Mouse (Mus musculus) hindbrain, embryonic 10.5 days (tissue): Measurements from ENCODE around the gene Eml6. TPM values are rescaled to one million over a fixed set of nuclear protein-coding genes. Genes with fewer than 3 reads are reported as not detected.

Experiments used
- DNase-seq: peaks from one replicate; pipeline ENCODE4 v3.0.0-alpha.2; 2017; ENCODE audit warnings: low spot score
- H3K27ac ChIP-seq: fragments of 300-500 bp; sonication (generic); 2 replicates; pipeline ENCODE4 v1.5.1; 2016; ENCODE audit warnings: mild to moderate bottlenecking, moderate library complexity
- H3K27me3 ChIP-seq: fragments of 300-500 bp; sonication (generic); 2 replicates; pipeline ENCODE4 v1.6.1; 2016; ENCODE audit warnings: mild to moderate bottlenecking; ENCODE audit not compliant: poor library complexity, insufficient read depth, severe bottlenecking
- H3K36me3 ChIP-seq: fragments of 300-500 bp; sonication (generic); 2 replicates; pipeline ENCODE4 v1.6.1; 2016; ENCODE audit warnings: mild to moderate bottlenecking, moderate library complexity
- H3K4me1 ChIP-seq: fragments of 300-500 bp; sonication (generic); replicated peaks from 2 replicates; pipeline ENCODE4 v1.6.1; 2016; ENCODE audit warnings: mild to moderate bottlenecking
- H3K4me3 ChIP-seq: fragments of 300-500 bp; sonication (generic); 2 replicates; pipeline ENCODE4 v1.5.1; 2016; ENCODE audit warnings: mild to moderate bottlenecking, moderate library complexity
- H3K9me3 ChIP-seq: fragments of 300-500 bp; sonication (generic); 2 replicates; pipeline ENCODE4 v1.6.1; 2016; ENCODE audit warnings: mild to moderate bottlenecking, moderate library complexity
- WGBS: fragments of 180-500 bp; shearing (Covaris S2); methylation state at CpG from one replicate; pipeline ENCODE4 v1.1.7; 2016; 5-methylcytosine and 5-hydroxymethylcytosine counted together
- polyA plus RNA-seq: library from polyadenylated mRNA; unstranded; fragments of >200 nt; fragmentation: Nextera tagmentation; extraction: Ambion mirVana; gene quantifications from 2 replicates; pipeline ENCODE4 v1.2.1, GENCODE M21; 2016

The Eml6 gene
- polyA plus RNA-seq, 1 experiment from 2014 or later: 0.95 TPM

GRCm38 (mm10) chr11:29807325-29807724 lies 218.5 kb downstream of the Eml6 start:
- H3K36me3 ChIP-seq: no peaks in the 10 kb centered on the region
- no peak for DNase-seq
- no peaks in the 10 kb centered on the region for H3K27me3 ChIP-seq
- 87% methylated on average over 5 of the region's 5 CpGs for WGBS
- no peaks in the 10 kb centered on the region for H3K9me3 ChIP-seq
- H3K4me1 ChIP-seq: no peaks in the 10 kb centered on the region
- no peak overlapping the region for H3K27ac ChIP-seq
- H3K4me3 ChIP-seq: no peak overlapping the region

GRCm38 (mm10) chr11:29801432-29802427 lies 224.1 kb downstream of the Eml6 start:
- H3K27ac ChIP-seq: no peak overlapping the region
- DNase-seq: no peak
- H3K4me3 ChIP-seq: no peak overlapping the region
- 90% methylated on average over 2 of the region's 2 CpGs for WGBS
- H3K27me3 ChIP-seq: no peaks in the 10 kb centered on the region
- H3K9me3 ChIP-seq: no peaks in the 10 kb centered on the region
- no peaks in the 10 kb centered on the region for H3K4me1 ChIP-seq
- H3K36me3 ChIP-seq: no peaks in the 10 kb centered on the region

DNA sequence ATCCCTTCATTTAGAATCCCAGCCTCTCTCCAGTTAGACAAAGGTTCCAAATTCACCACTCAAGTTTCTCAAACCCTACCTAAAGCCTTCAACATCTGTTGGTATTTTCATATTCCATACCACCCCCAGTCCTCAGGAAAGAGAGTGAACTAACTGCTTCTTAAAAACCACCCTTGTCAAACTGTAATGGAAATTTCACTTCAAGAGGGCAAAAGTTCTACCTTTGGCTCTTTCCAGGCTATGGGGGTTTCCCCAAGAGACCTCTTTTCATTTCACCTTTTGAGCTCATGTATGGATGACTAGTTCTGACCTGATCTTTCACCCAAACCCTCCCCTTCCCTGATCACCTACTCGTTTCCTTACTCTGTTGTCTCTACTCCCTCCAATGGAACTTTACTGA lies 226.0 kb downstream of the Eml6 start:
- Histone ChIP-seq H3K36me3 (no peaks in the 10 kb centered on the region), H3K4me3 (no peak overlapping the region), H3K4me1 (no peaks in the 10 kb centered on the region), H3K9me3 (no peaks in the 10 kb centered on the region), H3K27me3 (no peaks in the 10 kb centered on the region), H3K27ac (no peak overlapping the region)
- WGBS: 77% methylated on average over 1 of the region's 1 CpGs
- no peak for DNase-seq

- Histone ChIP-seq H3K9me3 (no peaks in the 10 kb centered on the region), H3K4me3 (no peak overlapping the region), H3K27ac (no peak overlapping the region), H3K27me3 (no peaks in the 10 kb centered on the region), H3K36me3 (no peaks in the 10 kb centered on the region), H3K4me1 (0 out of 2 replicates have a peak, but pooled peaks cover 2% of the 10 kb centered on the region)
- DNase-seq: no peak
- WGBS: 91% methylated on average over 6 of the region's 6 CpGs
These were observed 230.7 kb downstream of the Eml6 start for GRCm38 (mm10) chr11:29795106-29795505.

- DNase-seq: no peak
- no peaks in the 10 kb centered on the region for H3K9me3 ChIP-seq
- no peak overlapping the region for H3K27ac ChIP-seq
- 0 out of 2 replicates have a peak, but pooled peaks cover 2% of the 10 kb centered on the region for H3K4me1 ChIP-seq
- 53% methylated on average over 2 of the region's 2 CpGs for WGBS
- no peak overlapping the region for H3K4me3 ChIP-seq
- no peaks in the 10 kb centered on the region for H3K27me3 ChIP-seq
- no peaks in the 10 kb centered on the region for H3K36me3 ChIP-seq
These were observed 231.4 kb downstream of the Eml6 start for GRCm38 (mm10) chr11:29794475-29794874.

- Histone ChIP-seq H3K4me3 (no peak overlapping the region), H3K36me3 (no peaks in the 10 kb centered on the region), H3K27me3 (no peaks in the 10 kb centered on the region), H3K9me3 (no peaks in the 10 kb centered on the region), H3K4me1 (0 out of 2 replicates have a peak, but pooled peaks cover 5% of the 10 kb centered on the region), H3K27ac (no peak overlapping the region)
- WGBS: 85% methylated on average over 2 of the region's 2 CpGs
- no peak for DNase-seq
These were observed 235.0 kb downstream of the Eml6 start for GRCm38 (mm10) chr11:29790796-29791195.

GRCm38 (mm10) chr11:29788921-29789638 lies 236.8 kb downstream of the Eml6 start:
- H3K4me1 ChIP-seq: 0 out of 2 replicates have a peak, but pooled peaks cover 3% of the 10 kb centered on the region
- no peak overlapping the region for H3K27ac ChIP-seq
- no peak for DNase-seq
- no peaks in the 10 kb centered on the region for H3K9me3 ChIP-seq
- H3K4me3 ChIP-seq: no peak overlapping the region
- WGBS: 80% methylated on average over 6 of the region's 6 CpGs
- H3K27me3 ChIP-seq: no peaks in the 10 kb centered on the region
- no peaks in the 10 kb centered on the region for H3K36me3 ChIP-seq

GRCm38 (mm10) chr11:29788499-29788898 lies 237.3 kb downstream of the Eml6 start:
- no peak for DNase-seq
- 56% methylated on average over 1 of the region's 1 CpGs for WGBS

GRCm38 (mm10) chr11:29787473-29787872 lies 238.4 kb downstream of the Eml6 start:
- no peaks in the 10 kb centered on the region for H3K36me3 ChIP-seq
- 0 out of 2 replicates have a peak, but pooled peaks cover 2% of the 10 kb centered on the region for H3K4me1 ChIP-seq
- H3K4me3 ChIP-seq: no peak overlapping the region
- no peaks in the 10 kb centered on the region for H3K27me3 ChIP-seq
- WGBS: 19% methylated on average over 5 of the region's 5 CpGs
- no peak overlapping the region for H3K27ac ChIP-seq
- H3K9me3 ChIP-seq: no peaks in the 10 kb centered on the region
- DNase-seq: no peak

More at GRCm38 (mm10) chr11:29788499-29788898, 237.3 kb downstream of the Eml6 start:
- Histone ChIP-seq H3K27me3 (no peaks in the 10 kb centered on the region), H3K9me3 (no peaks in the 10 kb centered on the region), H3K4me1 (0 out of 2 replicates have a peak, but pooled peaks cover 2% of the 10 kb centered on the region), H3K36me3 (no peaks in the 10 kb centered on the region), H3K4me3 (no peak overlapping the region), H3K27ac (no peak overlapping the region)

DNA sequence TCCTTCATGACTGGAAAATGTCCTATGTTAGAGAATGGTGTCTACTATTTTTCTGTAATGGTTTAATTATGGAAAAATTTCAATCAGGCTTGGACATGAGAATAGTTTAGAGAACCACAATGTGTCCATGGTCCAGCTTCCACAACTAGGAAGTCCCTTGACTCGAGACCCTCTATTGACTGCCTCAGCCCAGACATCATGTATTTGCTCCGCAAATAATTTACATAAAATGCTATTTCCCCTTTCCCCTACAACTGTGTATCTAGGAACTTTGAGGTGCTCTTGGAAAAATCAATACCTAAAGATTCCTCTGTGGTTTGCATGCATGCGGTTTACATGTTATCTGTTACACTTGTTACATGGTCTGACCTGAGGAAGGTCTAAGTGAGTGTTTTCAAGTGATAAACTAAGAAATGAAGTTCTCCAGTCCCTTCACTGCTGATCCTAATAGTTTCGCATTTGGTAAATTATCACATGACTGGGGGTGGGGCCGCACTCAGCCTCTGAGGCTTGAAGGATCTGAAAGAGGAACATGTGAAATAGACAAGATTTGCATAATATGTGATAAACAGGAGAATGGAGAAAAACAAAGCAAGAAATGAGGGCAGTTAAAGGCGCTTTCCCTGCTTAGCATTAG lies 239.1 kb downstream of the Eml6 start:
- H3K9me3 ChIP-seq: no peaks in the 10 kb centered on the region
- H3K4me3 ChIP-seq: no peak overlapping the region
- H3K27me3 ChIP-seq: no peaks in the 10 kb centered on the region
- WGBS: 83% methylated on average over 6 of the region's 6 CpGs
- H3K36me3 ChIP-seq: no peaks in the 10 kb centered on the region
- no peak for DNase-seq
- H3K4me1 ChIP-seq: 0 out of 2 replicates have a peak, but pooled peaks cover 2% of the 10 kb centered on the region
- no peak overlapping the region for H3K27ac ChIP-seq

GRCm38 (mm10) chr11:29779409-29780026 lies 246.3 kb downstream of the Eml6 start:
- 29% methylated on average over 2 of the region's 2 CpGs for WGBS
- 0 out of 2 replicates have a peak, but pooled peaks cover 3% of the 10 kb centered on the region for H3K9me3 ChIP-seq
- no peak overlapping the region for H3K4me3 ChIP-seq
- H3K36me3 ChIP-seq: no peaks in the 10 kb centered on the region
- no peak for DNase-seq
- H3K4me1 ChIP-seq: peaks cover 7% of the 10 kb centered on the region
- H3K27ac ChIP-seq: no peak overlapping the region
- H3K27me3 ChIP-seq: no peaks in the 10 kb centered on the region

GRCm38 (mm10) chr11:29778936-29779335 lies 246.9 kb downstream of the Eml6 start:
- H3K27me3 ChIP-seq: no peaks in the 10 kb centered on the region
- H3K9me3 ChIP-seq: 0 out of 2 replicates have a peak, but pooled peaks cover 3% of the 10 kb centered on the region
- WGBS: 62% methylated on average over 3 of the region's 3 CpGs
- DNase-seq: no peak
- no peaks in the 10 kb centered on the region for H3K36me3 ChIP-seq
- no peak overlapping the region for H3K4me3 ChIP-seq
- H3K4me1 ChIP-seq: peaks cover 9% of the 10 kb centered on the region
- H3K27ac ChIP-seq: no peak overlapping the region
